Mouse (Mus musculus) liver, postnatal 0 days (tissue): ENCODE data around the gene Chd2.
"Not testable (repeated sequence)": the region's sequence is repeated elsewhere in the genome, so short reads cannot be mapped to it uniquely, and the experiment has no call there.

Source experiments
- CTCF ChIP-seq: sonication (generic); IDR thresholded peaks from 2 replicates; pipeline ENCODE4 v1.5.1; 2016; ENCODE audit warnings: antibody characterized with exemption, low read depth
- EP300 ChIP-seq: IDR thresholded peaks from 2 replicates; pipeline ENCODE4 v1.6.1; 2016; ENCODE audit warnings: antibody characterized with exemption, low read depth, mild to moderate bottlenecking

GRCm38 (mm10) chr7:73518373-73518980 lies 23.2 kb downstream of the Chd2 start:
- TF ChIP-seq EP300, CTCF: not testable (repeated sequence)
